Mouse (Mus musculus): ENCODE measurements at regions not wholly inside any gene's neighbourhood (a gene's known extent, or its start where the extent isn't known, plus 50 kb on each side); places are given as distances from the start of the nearest gene placed in this dataset.

DNA sequence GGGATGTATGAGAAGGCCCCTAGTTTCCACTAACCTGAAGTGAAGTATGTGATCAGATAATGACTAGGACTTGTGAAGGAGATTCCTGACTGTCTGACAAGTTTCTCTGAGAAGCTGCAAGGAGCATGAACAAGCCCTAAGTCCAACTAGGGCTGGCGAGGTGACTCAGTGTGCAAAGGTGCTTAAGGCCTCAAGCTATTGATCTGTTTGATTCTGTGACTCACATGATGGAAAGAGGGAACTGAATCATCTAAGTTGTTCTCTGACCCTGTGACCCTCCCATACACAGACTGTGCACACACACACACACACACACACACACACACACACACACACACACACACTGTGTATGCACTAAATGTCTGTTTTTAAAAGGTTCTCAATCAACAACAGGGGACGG, 99.0 kb downstream of the Kcnk1 start:
- TF ChIP-seq CTCF (IDR thresholded peaks at IDR 0.05; ENCODE audit: borderline replicate concordance, control insufficient read depth, extremely low read depth, insufficient read depth, low read length, poor library complexity) (no peak), POLR2A (IDR thresholded peaks at IDR 0.05; ENCODE audit: control insufficient read depth, extremely low read depth, insufficient read depth, low read length, poor library complexity) (no peak)

All from thymus, adult 2 months (tissue).